Mouse (Mus musculus): Measurements from ENCODE around the gene Igsf9. TPM values are rescaled to one million over a fixed set of nuclear protein-coding genes. Genes with fewer than 3 reads are reported as not detected.

Gene Igsf9
- polyA plus RNA-seq (2015; fragmentation: Nextera tagmentation; extraction: Ambion mirVana): 0.81 and 2.5 TPM in 2 replicates

DNA sequence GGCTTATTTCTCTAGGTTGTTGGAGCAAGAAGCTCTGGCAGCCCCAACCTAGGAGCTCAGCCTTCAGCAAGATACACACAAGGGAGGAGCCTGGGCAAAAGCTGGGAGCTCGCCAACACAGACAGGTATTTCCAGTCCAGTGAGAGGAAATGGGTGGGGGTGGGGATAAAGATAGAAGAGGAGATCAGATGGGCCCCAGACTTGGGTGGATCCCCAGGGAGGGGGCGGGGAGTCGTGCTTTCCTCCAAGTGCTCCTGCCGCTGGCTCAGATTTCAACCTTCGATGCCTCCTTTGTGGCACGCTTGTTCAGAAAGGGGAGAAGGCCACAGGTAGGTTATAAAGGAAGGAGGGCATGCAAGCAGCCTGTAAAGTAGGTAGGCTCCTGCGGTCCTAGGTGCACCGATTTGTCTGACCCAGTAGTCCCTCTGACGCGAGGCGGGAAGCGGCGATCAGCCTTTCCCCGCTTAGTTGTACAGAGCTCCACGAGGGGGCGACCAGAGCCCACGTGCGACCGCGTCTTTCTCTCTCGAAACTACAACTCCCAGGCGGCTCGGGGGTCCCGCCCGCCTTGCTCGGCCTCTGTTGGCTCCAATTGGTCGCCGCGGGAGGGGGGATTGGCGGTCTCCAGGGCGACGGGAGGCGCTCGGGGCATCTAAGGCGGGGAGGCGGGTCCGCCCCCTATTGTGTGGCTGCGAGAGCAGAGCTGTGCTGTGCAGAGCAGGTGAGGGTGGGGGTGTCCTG, at the start of gene Igsf9:
TSS of gene Igsf9 (plus strand) at position 249 of the 741 bp plus-strand sequence.
- peak within 1 kb of the TSS; percentile 47 for H3K4me3 ChIP-seq (ENCODE audit: low read depth, low read length)
- H3K27ac ChIP-seq (ENCODE audit: low read length): peak within 1 kb of the TSS; percentile 28; the same call in 1 of the 2 replicates
- H3K4me2 ChIP-seq (ENCODE audit: low read depth, low read length): peak within 1 kb of the TSS; percentile 60
- peak; percentile 87 for ATAC-seq (ENCODE audit: low read depth)
- H3K27me3 ChIP-seq (ENCODE audit: control insufficient read depth, insufficient read depth, low read depth, low read length): peaks cover 15% of the 10 kb centered on the region
- H3K4me1 ChIP-seq (ENCODE audit: control insufficient read depth, low read depth, low read length): peaks cover 2% of the 10 kb centered on the region
- H3K9ac ChIP-seq (ENCODE audit: low read depth, low read length): peak within 1 kb of the TSS; percentile 17; the same call in 1 of the 2 replicates
- no peaks in the 10 kb centered on the region for H3K36me3 ChIP-seq (ENCODE audit: control insufficient read depth, insufficient read depth)
- no peaks in the 10 kb centered on the region for H3K9me3 ChIP-seq (replicated peaks; ENCODE audit: control insufficient read depth, low read length)
- under 1% methylated on average over 38 of the region's 38 CpGs for WGBS (ENCODE audit: insufficient replicate concordance)

DNA sequence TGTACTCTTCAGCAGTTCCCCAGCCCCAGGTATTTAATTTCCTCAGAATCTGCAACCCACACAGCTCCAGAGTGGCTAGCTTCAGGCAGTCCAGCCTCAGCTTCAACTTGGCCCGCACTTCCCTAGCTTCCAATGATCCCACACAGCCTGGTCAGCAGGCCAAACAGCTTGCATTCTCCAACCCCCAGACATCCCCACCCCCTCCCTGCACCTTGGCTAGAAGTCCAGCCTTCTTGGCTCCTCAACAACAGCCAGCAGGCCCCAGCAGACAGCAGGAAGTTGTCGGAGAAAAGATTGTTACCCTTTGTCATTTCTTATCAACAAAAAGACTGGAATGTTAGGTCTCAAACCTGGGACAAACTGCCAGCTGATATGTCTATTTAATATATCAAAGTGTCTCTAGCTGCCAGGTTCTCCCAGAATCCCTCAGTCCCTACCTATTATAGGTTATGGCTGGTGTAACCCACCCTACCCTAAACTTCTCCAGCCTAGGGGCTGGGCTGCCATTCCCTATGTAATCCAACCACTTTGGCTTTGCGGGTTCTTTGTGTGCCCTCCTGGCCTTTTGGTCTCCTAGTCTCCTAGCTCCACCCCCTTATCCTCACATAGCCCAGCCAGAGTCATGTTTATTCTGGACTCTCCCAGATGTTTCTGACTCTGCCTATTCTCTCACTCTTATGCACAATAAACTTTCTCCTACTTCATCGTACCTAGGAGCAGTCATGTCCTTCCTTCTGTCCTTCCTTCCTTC, 49.6 kb upstream of the Igsf9 start:
- no peaks in the 10 kb centered on the region for H3K4me1 ChIP-seq (ENCODE audit: control insufficient read depth, low read depth, low read length)
- no peak overlapping the region for H3K4me3 ChIP-seq (ENCODE audit: low read depth, low read length)
- no peaks in the 10 kb centered on the region for H3K27me3 ChIP-seq (ENCODE audit: control insufficient read depth, insufficient read depth, low read depth, low read length)
- H3K9me3 ChIP-seq (replicated peaks; ENCODE audit: control insufficient read depth, low read length): no peaks in the 10 kb centered on the region
- H3K27ac ChIP-seq (ENCODE audit: low read length): no peak overlapping the region
- WGBS (ENCODE audit: insufficient replicate concordance): 23% methylated on average over 4 of the region's 4 CpGs
- H3K36me3 ChIP-seq (ENCODE audit: control insufficient read depth, insufficient read depth): no peaks in the 10 kb centered on the region
- no peak overlapping the region for H3K9ac ChIP-seq (ENCODE audit: low read depth, low read length)
- no peak overlapping the region for H3K4me2 ChIP-seq (ENCODE audit: low read depth, low read length)
- peak; percentile 24; the same call in 1 of the 2 replicates for ATAC-seq (ENCODE audit: low read depth)

DNA sequence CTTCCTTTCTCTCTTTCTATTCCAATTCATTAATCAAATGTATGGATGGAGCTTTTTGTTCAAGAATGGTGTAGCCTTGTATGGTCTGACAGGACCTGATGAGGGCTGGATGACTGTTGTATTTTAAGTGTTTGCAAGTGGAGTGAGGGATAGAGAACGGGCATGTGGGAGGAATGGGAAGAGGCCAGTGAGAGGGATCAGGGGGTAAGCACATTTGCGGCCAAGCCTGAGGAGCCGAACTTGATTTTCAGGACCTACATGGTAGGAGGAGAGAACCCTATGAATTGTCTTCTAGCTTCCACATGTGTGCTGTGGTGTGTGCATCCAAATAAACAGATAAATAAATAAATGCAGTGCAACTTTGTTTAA, 49.0 kb upstream of the Igsf9 start:
- WGBS (ENCODE audit: insufficient replicate concordance): 67% methylated on average over 3 of the region's 3 CpGs
- no peak overlapping the region for H3K9ac ChIP-seq (ENCODE audit: low read depth, low read length)
- no peak overlapping the region for H3K4me3 ChIP-seq (ENCODE audit: low read depth, low read length)
- H3K4me2 ChIP-seq (ENCODE audit: low read depth, low read length): no peak overlapping the region
- H3K27me3 ChIP-seq (ENCODE audit: control insufficient read depth, insufficient read depth, low read depth, low read length): no peaks in the 10 kb centered on the region
- H3K4me1 ChIP-seq (ENCODE audit: control insufficient read depth, low read depth, low read length): no peaks in the 10 kb centered on the region
- no peaks in the 10 kb centered on the region for H3K9me3 ChIP-seq (replicated peaks; ENCODE audit: control insufficient read depth, low read length)
- no peak for ATAC-seq (ENCODE audit: low read depth)
- H3K27ac ChIP-seq (ENCODE audit: low read length): no peak overlapping the region
- H3K36me3 ChIP-seq (ENCODE audit: control insufficient read depth, insufficient read depth): no peaks in the 10 kb centered on the region

DNA sequence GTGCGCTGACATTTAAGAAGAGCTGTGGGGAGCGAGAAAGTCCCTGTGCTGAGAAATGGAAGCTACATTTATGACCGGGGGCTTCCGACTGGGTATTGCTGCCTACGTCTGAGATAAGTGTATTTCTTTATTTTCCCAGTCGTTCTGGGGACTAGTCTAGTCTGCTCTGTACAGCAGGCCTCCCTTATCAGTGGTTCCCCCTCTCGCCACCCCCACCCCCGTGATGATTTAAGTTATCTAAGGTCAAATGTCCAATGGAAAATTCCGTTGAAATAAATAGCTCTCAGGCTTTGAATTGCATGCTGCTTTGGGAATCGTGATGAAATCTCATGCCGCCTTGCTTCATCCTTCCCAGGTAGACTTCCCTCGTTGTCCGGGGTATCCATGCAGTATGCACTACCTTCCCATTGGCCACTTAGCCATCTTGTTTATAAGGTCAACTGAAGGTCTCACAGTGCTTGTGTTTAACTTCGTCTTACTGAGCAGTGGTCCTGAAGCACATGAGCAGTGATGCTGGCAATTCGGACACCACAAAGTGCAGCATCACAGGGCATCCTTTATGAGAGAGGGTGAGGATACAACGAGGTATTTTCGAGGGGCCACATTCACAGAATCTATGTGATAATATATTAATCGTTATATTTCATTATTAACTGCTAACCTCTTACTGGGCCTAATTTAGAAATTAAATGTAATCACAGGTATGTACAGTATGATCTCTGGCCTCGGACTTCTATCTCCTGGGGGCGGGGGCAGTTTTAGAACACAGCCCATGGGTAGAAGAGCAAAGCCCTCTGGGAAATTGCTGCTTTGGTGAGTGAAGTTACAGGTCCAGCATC, 48.4 kb upstream of the Igsf9 start:
- H3K27ac ChIP-seq (ENCODE audit: low read length): no peak overlapping the region
- no peak for ATAC-seq (ENCODE audit: low read depth)
- H3K4me3 ChIP-seq (ENCODE audit: low read depth, low read length): no peak overlapping the region
- H3K4me1 ChIP-seq (ENCODE audit: control insufficient read depth, low read depth, low read length): no peaks in the 10 kb centered on the region
- no peaks in the 10 kb centered on the region for H3K27me3 ChIP-seq (ENCODE audit: control insufficient read depth, insufficient read depth, low read depth, low read length)
- no peak overlapping the region for H3K4me2 ChIP-seq (ENCODE audit: low read depth, low read length)
- H3K36me3 ChIP-seq (ENCODE audit: control insufficient read depth, insufficient read depth): no peaks in the 10 kb centered on the region
- no peaks in the 10 kb centered on the region for H3K9me3 ChIP-seq (replicated peaks; ENCODE audit: control insufficient read depth, low read length)
- no peak overlapping the region for H3K9ac ChIP-seq (ENCODE audit: low read depth, low read length)
- WGBS (ENCODE audit: insufficient replicate concordance): 54% methylated on average over 20 of the region's 20 CpGs

DNA sequence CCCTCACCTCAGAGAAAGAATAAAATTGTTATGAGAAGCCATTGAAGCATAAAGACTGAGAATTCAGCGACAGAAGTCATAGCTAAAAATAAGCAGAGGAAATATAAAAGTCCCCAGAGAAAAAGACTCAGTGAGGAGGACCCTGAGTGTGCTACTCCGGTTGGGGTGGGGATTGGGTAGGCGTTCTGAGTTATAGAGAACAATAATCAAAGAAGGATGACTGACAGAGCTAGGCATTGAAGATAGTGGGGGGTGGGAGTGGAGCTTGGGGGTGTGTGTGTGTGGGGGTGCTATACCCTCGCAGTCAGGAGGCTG, 47.8 kb upstream of the Igsf9 start:
- Histone ChIP-seq H3K9me3 (replicated peaks; ENCODE audit: control insufficient read depth, low read length) (no peaks in the 10 kb centered on the region), H3K4me1 (ENCODE audit: control insufficient read depth, low read depth, low read length) (no peaks in the 10 kb centered on the region), H3K36me3 (ENCODE audit: control insufficient read depth, insufficient read depth) (no peaks in the 10 kb centered on the region), H3K27ac (ENCODE audit: low read length) (no peak overlapping the region), H3K9ac (ENCODE audit: low read depth, low read length) (no peak overlapping the region), H3K27me3 (ENCODE audit: control insufficient read depth, insufficient read depth, low read depth, low read length) (no peaks in the 10 kb centered on the region), H3K4me2 (ENCODE audit: low read depth, low read length) (no peak overlapping the region), H3K4me3 (ENCODE audit: low read depth, low read length) (no peak overlapping the region)
- WGBS (ENCODE audit: insufficient replicate concordance): 65% methylated on average over 4 of the region's 4 CpGs
- ATAC-seq (ENCODE audit: low read depth): no peak

DNA sequence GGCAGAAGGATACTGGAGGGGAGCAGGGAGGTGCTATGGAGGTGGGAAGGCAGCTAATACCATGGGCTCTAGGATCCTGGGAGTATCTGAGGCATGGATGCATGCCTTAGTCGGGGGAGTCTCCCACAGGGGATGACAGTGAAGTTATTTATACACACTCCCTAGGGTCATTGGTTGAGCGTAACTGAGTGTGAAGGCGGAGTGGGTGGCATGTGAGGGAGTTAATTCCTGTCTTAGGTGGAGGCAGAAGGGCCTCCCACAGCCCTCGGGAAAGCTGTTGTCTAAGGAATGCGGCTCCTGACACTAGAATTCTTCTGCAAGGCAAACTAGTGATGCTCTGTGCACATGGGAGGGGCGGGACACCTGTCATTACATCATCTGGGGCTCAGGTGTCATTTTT, 44.8 kb upstream of the Igsf9 start:
- no peak for ATAC-seq (ENCODE audit: low read depth)
- H3K27ac ChIP-seq (ENCODE audit: low read length): no peak overlapping the region
- no peaks in the 10 kb centered on the region for H3K4me1 ChIP-seq (ENCODE audit: control insufficient read depth, low read depth, low read length)
- H3K36me3 ChIP-seq (ENCODE audit: control insufficient read depth, insufficient read depth): no peaks in the 10 kb centered on the region
- no peaks in the 10 kb centered on the region for H3K27me3 ChIP-seq (ENCODE audit: control insufficient read depth, insufficient read depth, low read depth, low read length)
- H3K4me3 ChIP-seq (ENCODE audit: low read depth, low read length): no peak overlapping the region
- no peak overlapping the region for H3K9ac ChIP-seq (ENCODE audit: low read depth, low read length)
- no peaks in the 10 kb centered on the region for H3K9me3 ChIP-seq (replicated peaks; ENCODE audit: control insufficient read depth, low read length)
- no peak overlapping the region for H3K4me2 ChIP-seq (ENCODE audit: low read depth, low read length)
- WGBS (ENCODE audit: insufficient replicate concordance): 44% methylated on average over 6 of the region's 6 CpGs

DNA sequence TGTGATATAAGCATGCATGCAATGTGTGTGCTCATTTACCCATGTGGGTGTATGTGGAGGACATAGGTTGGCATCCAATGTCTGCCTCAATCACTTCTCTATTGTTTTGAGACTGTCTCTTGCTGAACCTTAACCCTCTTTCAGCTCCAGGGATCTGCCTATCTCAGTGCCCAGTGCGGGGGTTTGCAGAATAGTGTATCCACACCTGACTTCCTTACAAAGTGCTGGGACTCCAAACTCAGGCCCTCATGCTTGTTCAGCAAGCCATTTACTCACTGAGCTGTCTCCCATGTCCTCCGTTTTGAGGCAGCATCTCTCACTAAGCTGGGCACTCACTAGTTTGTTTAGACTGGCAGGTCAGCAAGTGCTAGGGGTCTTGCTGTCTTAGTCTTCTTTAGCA, 43.0 kb upstream of the Igsf9 start:
- Histone ChIP-seq H3K4me3 (ENCODE audit: low read depth, low read length) (no peak overlapping the region), H3K36me3 (ENCODE audit: control insufficient read depth, insufficient read depth) (no peaks in the 10 kb centered on the region), H3K27me3 (ENCODE audit: control insufficient read depth, insufficient read depth, low read depth, low read length) (no peaks in the 10 kb centered on the region), H3K27ac (ENCODE audit: low read length) (no peak overlapping the region), H3K4me2 (ENCODE audit: low read depth, low read length) (no peak overlapping the region), H3K9me3 (replicated peaks; ENCODE audit: control insufficient read depth, low read length) (no peaks in the 10 kb centered on the region), H3K4me1 (ENCODE audit: control insufficient read depth, low read depth, low read length) (no peaks in the 10 kb centered on the region), H3K9ac (ENCODE audit: low read depth, low read length) (no peak overlapping the region)
- WGBS (ENCODE audit: insufficient replicate concordance): 66% methylated on average over 2 of the region's 2 CpGs
- ATAC-seq (ENCODE audit: low read depth): no peak

DNA sequence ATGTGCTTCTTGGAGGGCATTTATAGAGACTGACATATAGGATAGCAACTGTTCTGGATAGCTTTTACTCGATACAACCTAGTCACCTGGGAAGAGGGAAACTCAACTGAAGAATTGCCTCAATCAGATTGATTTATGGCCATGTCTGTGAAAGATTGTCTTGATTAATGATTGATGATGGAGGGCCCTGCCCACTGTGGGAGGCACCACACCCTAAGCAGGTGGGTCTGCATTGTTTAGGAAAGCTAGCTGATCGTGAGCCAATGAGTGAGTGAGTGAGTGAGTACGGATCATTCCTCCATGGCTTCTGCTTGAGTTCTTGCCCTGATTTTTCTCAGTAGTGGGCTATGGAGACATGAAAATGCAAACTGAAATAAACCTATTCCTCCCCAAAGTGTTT, 41.1 kb upstream of the Igsf9 start:
- no peaks in the 10 kb centered on the region for H3K36me3 ChIP-seq (ENCODE audit: control insufficient read depth, insufficient read depth)
- H3K4me1 ChIP-seq (ENCODE audit: control insufficient read depth, low read depth, low read length): no peaks in the 10 kb centered on the region
- WGBS (ENCODE audit: insufficient replicate concordance): 64% methylated on average over 3 of the region's 3 CpGs
- H3K4me3 ChIP-seq (ENCODE audit: low read depth, low read length): no peak overlapping the region
- no peak overlapping the region for H3K9ac ChIP-seq (ENCODE audit: low read depth, low read length)
- H3K4me2 ChIP-seq (ENCODE audit: low read depth, low read length): no peak overlapping the region
- ATAC-seq (ENCODE audit: low read depth): no peak
- no peaks in the 10 kb centered on the region for H3K9me3 ChIP-seq (replicated peaks; ENCODE audit: control insufficient read depth, low read length)
- H3K27me3 ChIP-seq (ENCODE audit: control insufficient read depth, insufficient read depth, low read depth, low read length): no peaks in the 10 kb centered on the region
- no peak overlapping the region for H3K27ac ChIP-seq (ENCODE audit: low read length)

Measured in liver, embryonic 16.5 days (tissue).